Mouse (Mus musculus) lung, embryonic 15.5 days (tissue): Measurements from ENCODE around the gene Ugt1a9. TPM values are rescaled to one million over a fixed set of nuclear protein-coding genes. Genes with fewer than 3 reads are reported as not detected.

Experiments
- ATAC-seq: fragments of 200-750 bp; cut with Nextera tagmentation; 2 replicates; pipeline ENCODE4 v1.8.0; 2017; ENCODE audit warnings: moderate number of reproducible peaks, borderline replicate concordance; ENCODE audit not compliant: low FRiP score, low TSS enrichment; ENCODE audit errors: extremely low read depth
- H3K27ac ChIP-seq: fragments of 300-500 bp; sonication (generic); 2 replicates; pipeline ENCODE4 v1.5.1; 2015; ENCODE audit warnings: moderate library complexity, mild to moderate bottlenecking, inconsistent platforms
- H3K27me3 ChIP-seq: fragments of 300-500 bp; sonication (generic); 2 replicates; pipeline ENCODE4 v1.6.1; 2015; ENCODE audit warnings: inconsistent platforms
- H3K36me3 ChIP-seq: fragments of 300-500 bp; sonication (generic); 2 replicates; pipeline ENCODE4 v1.6.1; 2015; ENCODE audit warnings: inconsistent platforms
- H3K4me1 ChIP-seq: fragments of 300-500 bp; sonication (generic); 2 replicates; pipeline ENCODE4 v1.6.1; 2015; ENCODE audit warnings: inconsistent platforms
- H3K4me2 ChIP-seq: fragments of 300-500 bp; sonication (generic); 2 replicates; pipeline ENCODE4 v1.6.1; 2015; ENCODE audit warnings: inconsistent platforms, mild to moderate bottlenecking, moderate library complexity
- H3K4me3 ChIP-seq: fragments of 300-500 bp; sonication (generic); 2 replicates; pipeline ENCODE4 v1.5.1; 2015; ENCODE audit warnings: mild to moderate bottlenecking, inconsistent platforms
- H3K9ac ChIP-seq: fragments of 300-500 bp; sonication (generic); 2 replicates; pipeline ENCODE4 v1.6.1; 2015; ENCODE audit warnings: inconsistent platforms
- H3K9me3 ChIP-seq: fragments of 300-500 bp; sonication (generic); 2 replicates; pipeline ENCODE4 v1.6.1; 2016; ENCODE audit warnings: inconsistent platforms
- whole genome bisulfite sequencing: fragments of 180-500 bp; shearing (Covaris S2); methylation state at CpG from one replicate; pipeline ENCODE4 v1.1.7; 2015; 5-methylcytosine and 5-hydroxymethylcytosine counted together
- polyA plus RNA-seq: library from polyadenylated mRNA; unstranded; fragments of >200 nt; fragmentation: Nextera tagmentation; extraction: Ambion mirVana; gene quantifications from 2 replicates; pipeline ENCODE4 v1.2.1, GENCODE M21; 2015

Gene Ugt1a9
- polyA plus RNA-seq, 1 experiment from 2014 or later = not detected

DNA sequence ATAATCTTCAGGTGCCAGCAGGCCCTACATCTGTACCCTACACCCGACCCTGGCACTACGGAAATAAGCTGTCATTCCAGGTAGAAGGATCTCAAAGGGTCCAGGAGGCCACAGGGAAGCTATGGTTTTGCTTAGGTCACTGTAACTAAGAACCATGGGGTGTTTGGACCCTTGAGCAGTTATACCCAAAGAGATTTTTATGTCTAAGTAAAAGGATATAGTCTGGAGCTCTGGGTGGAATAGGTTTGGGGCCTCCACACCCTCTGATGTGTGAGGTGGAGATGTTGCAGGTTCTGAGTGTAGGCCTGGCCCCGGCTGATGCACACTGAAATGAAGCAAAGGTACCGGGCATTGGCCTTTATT, 163.6 kb downstream of the Ugt1a9 start:
- WGBS = 62% methylated on average over 4 of the region's 4 CpGs
- Histone ChIP-seq H3K9ac (no peak overlapping the region), H3K27me3 (no peaks in the 10 kb centered on the region), H3K4me1 (no peaks in the 10 kb centered on the region), H3K36me3 (no peaks in the 10 kb centered on the region), H3K27ac (no peak overlapping the region), H3K9me3 (peaks cover 35% of the 10 kb centered on the region; the same call in 1 of the 2 replicates), H3K4me2 (no peak overlapping the region), H3K4me3 (no peak overlapping the region)
- no peak for ATAC-seq

DNA sequence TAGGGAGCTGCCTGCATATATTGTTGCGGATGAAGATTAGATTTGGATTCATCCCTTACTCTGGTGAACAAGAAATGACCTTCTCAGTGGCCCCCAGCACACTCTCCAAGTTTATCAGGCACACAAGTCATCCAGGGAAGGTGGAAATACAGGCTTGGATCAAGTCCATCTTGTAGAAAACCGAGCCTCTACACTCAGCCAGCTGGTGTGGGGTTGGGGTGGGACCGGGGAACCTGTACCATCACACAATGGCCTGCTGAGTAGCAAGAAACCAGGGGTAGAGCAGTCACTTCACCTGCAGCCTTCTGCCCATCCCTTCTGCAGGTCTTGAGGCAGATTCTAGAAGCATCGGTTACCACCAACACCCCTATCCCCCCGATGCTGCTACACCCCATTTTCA, 164.0 kb downstream of the Ugt1a9 start:
- no peak overlapping the region for H3K9ac ChIP-seq
- H3K36me3 ChIP-seq = no peaks in the 10 kb centered on the region
- no peak overlapping the region for H3K4me3 ChIP-seq
- no peak overlapping the region for H3K27ac ChIP-seq
- no peaks in the 10 kb centered on the region for H3K27me3 ChIP-seq
- no peaks in the 10 kb centered on the region for H3K4me1 ChIP-seq
- no peak for ATAC-seq
- peaks cover 33% of the 10 kb centered on the region; the same call in 1 of the 2 replicates for H3K9me3 ChIP-seq
- H3K4me2 ChIP-seq = no peak overlapping the region
- WGBS = 42% methylated on average over 5 of the region's 5 CpGs

DNA sequence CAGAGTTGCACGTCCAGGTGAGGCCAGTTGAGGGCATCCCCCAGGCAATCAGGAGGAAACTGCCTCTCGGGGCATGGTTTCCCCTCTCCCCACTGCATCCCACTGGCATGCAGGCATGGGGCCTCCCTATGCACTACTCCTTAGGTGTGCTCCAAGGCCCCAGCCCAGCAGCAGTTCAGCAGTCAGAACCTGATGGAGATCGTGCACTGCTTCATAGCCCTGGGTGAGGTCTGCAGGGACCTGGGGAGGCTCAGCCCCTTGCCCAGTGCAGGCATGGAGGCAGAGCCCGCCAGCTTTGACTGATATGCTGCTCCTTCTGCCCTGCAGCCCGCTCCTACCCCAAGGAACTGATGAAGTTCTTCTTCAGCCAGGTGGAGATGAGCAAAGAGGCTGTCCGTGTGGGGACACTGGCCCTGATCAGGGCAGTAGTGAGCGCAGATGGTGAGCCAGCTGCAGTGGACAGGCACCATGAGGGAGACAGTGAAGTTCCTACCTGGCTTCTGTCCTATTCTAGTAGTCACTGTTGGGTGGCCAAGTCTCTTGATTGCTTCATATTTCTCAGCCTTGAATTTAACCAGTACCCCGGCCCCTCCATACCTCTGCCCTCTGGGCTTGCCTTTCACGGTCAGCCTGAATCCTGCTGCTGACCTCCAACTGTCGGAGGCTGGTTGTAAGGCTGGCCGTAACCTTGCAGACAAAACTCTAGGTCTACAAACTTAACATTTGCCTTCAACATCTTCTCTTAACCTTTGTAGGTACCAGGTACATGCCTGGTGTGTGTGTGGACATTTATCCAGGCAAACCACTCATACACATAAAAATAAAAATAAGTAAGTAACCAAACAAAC, 164.7 kb downstream of the Ugt1a9 start:
- 58% methylated on average over 11 of the region's 11 CpGs for WGBS
- Histone ChIP-seq H3K9me3 (peaks cover 31% of the 10 kb centered on the region; the same call in 1 of the 2 replicates), H3K27ac (no peak overlapping the region), H3K4me3 (no peak overlapping the region), H3K9ac (no peak overlapping the region), H3K27me3 (no peaks in the 10 kb centered on the region), H3K4me2 (no peak overlapping the region), H3K36me3 (no peaks in the 10 kb centered on the region), H3K4me1 (no peaks in the 10 kb centered on the region)
- peak; percentile 4; the same call in 1 of the 2 replicates for ATAC-seq

DNA sequence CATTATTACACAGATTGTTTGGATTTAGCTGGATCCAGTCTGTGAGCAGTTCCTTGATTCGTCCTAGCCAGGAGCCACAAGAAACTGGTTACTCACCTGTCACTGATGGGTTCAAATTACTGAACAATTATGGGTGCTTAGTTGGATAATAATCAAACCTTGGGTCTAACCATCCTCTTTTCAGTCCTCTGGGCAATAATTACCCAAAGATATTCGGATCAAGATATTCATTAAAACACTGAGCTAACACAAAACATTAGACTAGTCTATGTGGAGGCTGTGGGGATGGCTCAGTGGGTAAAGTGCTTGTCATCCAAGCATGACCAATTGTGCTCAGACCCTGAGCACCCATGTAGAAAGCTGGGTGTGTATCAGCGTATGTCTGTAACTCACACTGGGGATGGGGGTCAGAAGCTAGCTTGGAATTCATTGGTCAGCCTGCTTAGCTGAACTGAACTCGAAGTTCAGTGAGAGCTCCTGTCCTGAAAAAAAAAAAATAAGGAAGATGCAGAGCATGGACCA, 165.4 kb downstream of the Ugt1a9 start:
- H3K9ac ChIP-seq = no peak overlapping the region
- 59% methylated on average over 4 of the region's 4 CpGs for WGBS
- peaks cover 38% of the 10 kb centered on the region; the same call in 1 of the 2 replicates for H3K9me3 ChIP-seq
- H3K4me2 ChIP-seq = no peak overlapping the region
- no peaks in the 10 kb centered on the region for H3K4me1 ChIP-seq
- no peaks in the 10 kb centered on the region for H3K27me3 ChIP-seq
- no peaks in the 10 kb centered on the region for H3K36me3 ChIP-seq
- no peak overlapping the region for H3K4me3 ChIP-seq
- H3K27ac ChIP-seq = no peak overlapping the region
- ATAC-seq = no peak

DNA sequence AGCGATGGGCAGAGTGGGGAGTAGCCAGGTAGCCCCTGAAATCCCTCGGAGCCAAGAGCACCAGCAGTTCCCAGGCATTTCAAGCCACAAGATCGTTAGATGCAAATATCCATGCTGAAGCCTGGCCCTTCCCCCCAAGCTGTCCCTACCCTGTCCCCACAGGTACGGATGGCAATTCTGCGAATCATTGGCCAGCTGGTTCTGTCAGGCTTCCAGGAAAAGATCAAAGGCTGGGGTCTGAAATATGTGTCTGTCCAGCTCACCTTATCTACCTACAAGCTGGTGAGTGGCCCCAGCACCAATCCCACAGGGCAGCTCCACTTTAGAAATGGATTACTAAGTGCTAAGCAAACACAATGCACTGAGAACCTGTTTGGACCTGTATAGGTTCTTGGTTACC, 166.7 kb downstream of the Ugt1a9 start:
- Histone ChIP-seq H3K9ac (no peak overlapping the region), H3K9me3 (peaks cover 41% of the 10 kb centered on the region; the same call in 1 of the 2 replicates), H3K27me3 (no peaks in the 10 kb centered on the region), H3K4me1 (no peaks in the 10 kb centered on the region), H3K4me2 (no peak overlapping the region), H3K4me3 (no peak overlapping the region), H3K36me3 (no peaks in the 10 kb centered on the region), H3K27ac (no peak overlapping the region)
- ATAC-seq = no peak
- WGBS = 69% methylated on average over 5 of the region's 5 CpGs

- H3K4me3 ChIP-seq = no peak overlapping the region
- no peaks in the 10 kb centered on the region for H3K36me3 ChIP-seq
- H3K27me3 ChIP-seq = no peaks in the 10 kb centered on the region
- no peaks in the 10 kb centered on the region for H3K4me1 ChIP-seq
- peaks cover 38% of the 10 kb centered on the region; the same call in 1 of the 2 replicates for H3K9me3 ChIP-seq
- no peak overlapping the region for H3K4me2 ChIP-seq
- H3K9ac ChIP-seq = no peak overlapping the region
- WGBS = 71% methylated on average over 6 of the region's 6 CpGs
- no peak overlapping the region for H3K27ac ChIP-seq
- 0 out of 2 replicates have a peak, but pooled peaks have one; percentile 6 for ATAC-seq
Measured at GRCm38 (mm10) chr1:88238771-88239170, 168.2 kb downstream of the Ugt1a9 start.

DNA sequence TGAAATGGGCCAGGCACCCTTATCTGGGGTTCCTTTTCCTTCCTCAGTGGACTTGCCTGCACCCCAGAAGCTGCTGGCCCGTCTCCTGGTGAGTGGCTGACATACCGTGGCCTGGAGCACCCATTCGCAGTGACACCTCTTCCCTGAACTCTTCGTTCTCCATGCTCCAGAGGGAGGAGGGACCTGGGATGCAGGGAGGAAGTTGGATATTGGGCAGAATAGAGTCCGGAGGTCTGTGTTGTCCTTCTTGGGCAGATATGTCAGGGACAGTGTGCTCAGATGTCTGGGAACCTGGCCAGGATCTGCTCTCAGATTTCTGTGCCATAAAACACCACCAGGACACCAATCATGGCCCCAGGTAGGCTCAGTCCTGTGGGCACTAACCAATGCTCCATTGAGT, 169.5 kb downstream of the Ugt1a9 start:
- Histone ChIP-seq H3K36me3 (no peaks in the 10 kb centered on the region), H3K4me2 (no peak overlapping the region), H3K9ac (no peak overlapping the region), H3K4me3 (no peak overlapping the region), H3K27ac (no peak overlapping the region), H3K9me3 (peaks cover 33% of the 10 kb centered on the region; the same call in 1 of the 2 replicates), H3K4me1 (no peaks in the 10 kb centered on the region), H3K27me3 (no peaks in the 10 kb centered on the region)
- WGBS = 70% methylated on average over 5 of the region's 5 CpGs
- no peak for ATAC-seq

- Histone ChIP-seq H3K27me3 (no peaks in the 10 kb centered on the region), H3K4me1 (no peaks in the 10 kb centered on the region), H3K4me3 (no peak overlapping the region), H3K36me3 (no peaks in the 10 kb centered on the region), H3K27ac (no peak overlapping the region), H3K4me2 (no peak overlapping the region), H3K9me3 (peaks cover 30% of the 10 kb centered on the region; the same call in 1 of the 2 replicates), H3K9ac (no peak overlapping the region)
- peak; percentile 8; the same call in 1 of the 2 replicates for ATAC-seq
- WGBS = 64% methylated on average over 4 of the region's 4 CpGs
Measured at GRCm38 (mm10) chr1:88240579-88240978, 170.0 kb downstream of the Ugt1a9 start.

GRCm38 (mm10) chr1:88243861-88244260, 173.3 kb downstream of the Ugt1a9 start:
- no peaks in the 10 kb centered on the region for H3K36me3 ChIP-seq
- no peaks in the 10 kb centered on the region for H3K4me1 ChIP-seq
- no peak overlapping the region for H3K27ac ChIP-seq
- H3K9me3 ChIP-seq = peaks cover 22% of the 10 kb centered on the region; the same call in 1 of the 2 replicates
- no peak overlapping the region for H3K4me3 ChIP-seq
- 59% methylated on average over 5 of the region's 5 CpGs for WGBS
- ATAC-seq = no peak
- H3K4me2 ChIP-seq = no peak overlapping the region
- H3K27me3 ChIP-seq = no peaks in the 10 kb centered on the region
- no peak overlapping the region for H3K9ac ChIP-seq

DNA sequence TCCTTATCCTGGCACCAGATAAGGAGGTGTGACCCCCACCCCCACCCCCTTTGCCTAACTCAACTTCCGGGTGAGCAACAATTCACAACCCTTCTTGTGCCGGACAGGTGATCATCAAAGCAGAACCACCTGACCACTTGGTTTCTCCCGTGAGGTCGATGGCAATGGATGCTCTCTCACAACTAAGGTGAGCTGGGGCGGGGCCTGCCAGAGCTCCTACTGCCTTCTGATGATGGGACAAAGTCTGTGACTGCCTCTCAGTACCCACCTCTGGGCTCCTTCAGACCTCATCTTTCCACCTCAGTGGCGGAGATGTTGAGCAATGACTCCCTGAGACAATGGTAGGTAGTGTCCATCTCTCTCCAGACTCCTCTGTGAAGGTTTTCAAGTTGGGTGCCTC, 175.3 kb downstream of the Ugt1a9 start:
- ATAC-seq = no peak
- H3K9ac ChIP-seq = no peak overlapping the region
- no peaks in the 10 kb centered on the region for H3K4me1 ChIP-seq
- H3K27me3 ChIP-seq = no peaks in the 10 kb centered on the region
- no peak overlapping the region for H3K4me3 ChIP-seq
- H3K36me3 ChIP-seq = no peaks in the 10 kb centered on the region
- H3K9me3 ChIP-seq = peaks cover 28% of the 10 kb centered on the region
- WGBS = 74% methylated on average over 6 of the region's 6 CpGs
- no peak overlapping the region for H3K4me2 ChIP-seq
- H3K27ac ChIP-seq = no peak overlapping the region

- WGBS = 47% methylated on average over 6 of the region's 6 CpGs
Measured at GRCm38 (mm10) chr1:88246386-88246785, 175.8 kb downstream of the Ugt1a9 start.

DNA sequence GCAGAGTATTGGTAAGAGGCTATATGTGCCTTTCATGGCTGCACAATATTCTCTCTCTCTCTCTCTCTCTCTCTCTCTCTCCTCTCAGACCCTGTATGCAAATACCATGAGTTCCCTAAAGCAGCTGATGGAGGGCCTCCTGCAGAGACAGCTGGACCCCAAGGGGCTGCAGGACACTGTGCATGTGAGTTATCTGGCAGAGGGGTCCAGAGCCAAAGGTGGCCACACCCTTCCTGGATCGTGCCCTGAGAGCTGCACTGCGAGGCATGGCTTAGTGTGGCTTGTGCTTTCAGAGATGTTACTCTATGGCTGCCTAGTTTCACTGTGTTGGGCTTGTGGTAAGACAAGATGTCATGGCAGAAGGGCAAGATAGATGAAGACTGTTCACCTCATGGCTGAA, 177.1 kb downstream of the Ugt1a9 start:
- no peak for ATAC-seq
- WGBS = 45% methylated on average over 2 of the region's 2 CpGs
- H3K4me2 ChIP-seq = no peak overlapping the region

More at GRCm38 (mm10) chr1:88246386-88246785, 175.8 kb downstream of the Ugt1a9 start:
- Histone ChIP-seq H3K4me2 (no peak overlapping the region), H3K36me3 (no peaks in the 10 kb centered on the region), H3K27ac (no peak overlapping the region), H3K4me1 (no peaks in the 10 kb centered on the region), H3K9me3 (peaks cover 25% of the 10 kb centered on the region), H3K4me3 (no peak overlapping the region), H3K9ac (no peak overlapping the region), H3K27me3 (no peaks in the 10 kb centered on the region)
- no peak for ATAC-seq

More for the DNA sequence above, 177.1 kb downstream of the Ugt1a9 start:
- Histone ChIP-seq H3K36me3 (no peaks in the 10 kb centered on the region), H3K4me1 (no peaks in the 10 kb centered on the region), H3K27ac (no peak overlapping the region), H3K4me3 (no peak overlapping the region), H3K9me3 (peaks cover 23% of the 10 kb centered on the region), H3K27me3 (no peaks in the 10 kb centered on the region), H3K9ac (no peak overlapping the region)
